Mouse (Mus musculus) lung, embryonic 14.5 days (tissue): ENCODE measurements around the gene Acat3. TPM values are rescaled to one million over a fixed set of nuclear protein-coding genes. Genes with fewer than 3 reads are reported as not detected.
A peak's percentile ranks its signal among the peaks of the same experiment; 100 is the strongest.
"Not testable (repeated sequence)": the region's sequence is repeated elsewhere in the genome, so short reads cannot be mapped to it uniquely, and the experiment has no call there.

Source experiments
- ATAC-seq: fragments of 200-750 bp; cut with Nextera tagmentation; 2 replicates; pipeline ENCODE4 v1.8.0; 2017; ENCODE audit warnings: mild to moderate bottlenecking, moderate TSS enrichment, moderate library complexity; ENCODE audit not compliant: insufficient read depth
- DNase-seq: peaks from one replicate; pipeline ENCODE4 v3.0.0-alpha.2; 2015
- H3K27ac ChIP-seq: fragments of 300-500 bp; sonication (generic); 2 replicates; pipeline ENCODE4 v1.5.1; 2014; ENCODE audit warnings: low read depth, mild to moderate bottlenecking, moderate library complexity
- H3K27me3 ChIP-seq: fragments of 300-500 bp; sonication (generic); 2 replicates; pipeline ENCODE4 v1.6.1; 2014; ENCODE audit warnings: low read length, control low read depth; ENCODE audit not compliant: insufficient read depth
- H3K36me3 ChIP-seq: fragments of 300-500 bp; sonication (generic); 2 replicates; pipeline ENCODE4 v1.6.1; 2014; ENCODE audit warnings: control low read depth; ENCODE audit not compliant: insufficient read depth
- H3K4me1 ChIP-seq: fragments of 300-500 bp; sonication (generic); 2 replicates; pipeline ENCODE4 v1.6.1; 2014; ENCODE audit warnings: antibody characterized with exemption, control low read depth; ENCODE audit not compliant: insufficient read depth
- H3K4me2 ChIP-seq: fragments of 300-500 bp; sonication (generic); 2 replicates; pipeline ENCODE4 v1.6.1; 2014; ENCODE audit warnings: mild to moderate bottlenecking
- H3K4me3 ChIP-seq: fragments of 300-500 bp; sonication (generic); 2 replicates; pipeline ENCODE4 v1.5.1; 2014; ENCODE audit warnings: low read depth, low read length
- H3K9ac ChIP-seq: fragments of 300-500 bp; sonication (generic); 2 replicates; pipeline ENCODE4 v1.6.1; 2014
- H3K9me3 ChIP-seq: fragments of 300-500 bp; sonication (generic); 2 replicates; pipeline ENCODE4 v1.6.1; 2016; ENCODE audit warnings: low read depth, low read length, control low read depth
- CTCF ChIP-seq: IDR thresholded peaks from 2 replicates; pipeline ENCODE4 v1.5.1; 2016; ENCODE audit warnings: antibody characterized with exemption, low read depth
- WGBS: fragments of 180-500 bp; shearing (Covaris S2); extraction: QIAGEN DNeasy Blood & Tissue Kit; methylation state at CpG from one replicate; pipeline ENCODE4 v1.1.7; 2014; 5-methylcytosine and 5-hydroxymethylcytosine counted together
- polyA plus RNA-seq: library from polyadenylated mRNA; unstranded; fragments of >200 nt; fragmentation: Nextera tagmentation; extraction: Ambion mirVana; gene quantifications from 2 replicates; pipeline ENCODE4 v1.2.1, GENCODE M21; 2014

Acat3 gene
- polyA plus RNA-seq, 1 experiment from 2014 or later, result 0.67 TPM

- Histone ChIP-seq H3K36me3 (peaks cover 9% of the 10 kb centered on the region), H3K4me1 (0 out of 2 replicates have a peak, but pooled peaks cover 3% of the 10 kb centered on the region), H3K27me3 (no peaks in the 10 kb centered on the region), H3K9ac (no peak overlapping the region), H3K27ac (no peak overlapping the region), H3K9me3 (no peaks in the 10 kb centered on the region), H3K4me2 (no peak overlapping the region), H3K4me3 (no peak overlapping the region)
- DNase-seq, result no peak
- no peak for ATAC-seq
- WGBS, result 56% methylated on average over 2 of the region's 2 CpGs
- TF ChIP-seq CTCF, result no peak
Observed at GRCm38 (mm10) chr17:12938077-12938476, 2.3 kb downstream of the Acat3 start.

DNA sequence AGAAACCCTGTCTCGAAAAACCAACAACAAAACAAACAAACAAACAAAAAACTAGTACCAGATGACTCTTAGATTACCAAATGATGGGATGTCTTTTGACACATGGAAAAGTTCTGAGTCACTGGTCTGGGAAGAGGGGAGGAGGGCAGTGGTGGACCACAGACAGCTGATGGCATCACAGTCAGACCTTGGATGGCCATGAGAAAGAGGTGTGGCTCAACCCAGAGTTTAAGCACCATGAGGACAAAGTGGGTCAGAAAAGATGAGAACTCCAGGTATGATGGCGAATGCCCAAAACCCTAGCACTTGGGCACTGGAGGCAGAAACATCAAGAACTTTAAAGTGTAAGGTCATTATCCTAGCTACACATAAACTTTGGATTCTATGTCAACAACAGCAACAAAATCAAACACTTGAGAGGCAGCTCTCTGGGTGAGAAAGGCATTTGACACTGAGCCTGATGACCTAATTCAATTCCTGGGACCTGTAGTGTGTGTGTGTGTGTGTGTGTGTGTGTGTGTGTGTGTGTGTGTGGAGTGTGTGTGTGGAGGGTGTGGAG, 2.9 kb downstream of the Acat3 start:
- H3K4me3 ChIP-seq, result no peak overlapping the region
- WGBS, result 64% methylated on average over 2 of the region's 2 CpGs

DNA sequence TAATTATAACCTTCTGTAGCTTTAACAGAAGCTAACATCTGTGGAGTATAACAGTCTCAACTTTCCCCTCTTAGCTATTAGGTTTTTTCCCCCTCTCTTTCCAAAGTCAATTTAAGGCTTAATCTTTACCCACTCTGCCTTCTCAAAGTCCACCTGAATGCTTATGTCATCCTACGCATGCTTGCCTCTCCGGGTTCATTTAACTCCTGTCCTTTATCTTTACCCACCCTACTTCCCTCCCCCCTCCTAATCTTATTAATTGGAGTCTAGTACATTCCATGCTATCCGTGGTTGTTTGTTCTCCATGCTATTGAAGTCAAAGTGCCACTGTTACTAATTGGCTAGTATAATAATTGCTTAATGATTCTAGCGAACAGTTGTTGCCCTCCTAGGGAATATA, 4.7 kb downstream of the Acat3 start:
- Histone ChIP-seq H3K4me2 (no peak overlapping the region), H3K4me1 (0 out of 2 replicates have a peak, but pooled peaks cover 3% of the 10 kb centered on the region), H3K27ac (no peak overlapping the region), H3K27me3 (no peaks in the 10 kb centered on the region), H3K4me3 (no peak overlapping the region), H3K36me3 (no peaks in the 10 kb centered on the region), H3K9ac (no peak overlapping the region), H3K9me3 (no peaks in the 10 kb centered on the region)
- DNase-seq (no peak), ATAC-seq (no peak)
- no peak for TF ChIP-seq CTCF
- 62% methylated on average over 4 of the region's 4 CpGs for WGBS

More for the DNA sequence above, 2.9 kb downstream of the Acat3 start:
- ATAC-seq, result no peak
- Histone ChIP-seq H3K27me3 (no peaks in the 10 kb centered on the region), H3K36me3 (peaks cover 5% of the 10 kb centered on the region; the same call in 1 of the 2 replicates), H3K4me1 (0 out of 2 replicates have a peak, but pooled peaks cover 3% of the 10 kb centered on the region), H3K9ac (no peak overlapping the region), H3K4me2 (no peak overlapping the region), H3K27ac (no peak overlapping the region), H3K9me3 (no peaks in the 10 kb centered on the region)
- DNase-seq, result no peak
- no peak for TF ChIP-seq CTCF

DNA sequence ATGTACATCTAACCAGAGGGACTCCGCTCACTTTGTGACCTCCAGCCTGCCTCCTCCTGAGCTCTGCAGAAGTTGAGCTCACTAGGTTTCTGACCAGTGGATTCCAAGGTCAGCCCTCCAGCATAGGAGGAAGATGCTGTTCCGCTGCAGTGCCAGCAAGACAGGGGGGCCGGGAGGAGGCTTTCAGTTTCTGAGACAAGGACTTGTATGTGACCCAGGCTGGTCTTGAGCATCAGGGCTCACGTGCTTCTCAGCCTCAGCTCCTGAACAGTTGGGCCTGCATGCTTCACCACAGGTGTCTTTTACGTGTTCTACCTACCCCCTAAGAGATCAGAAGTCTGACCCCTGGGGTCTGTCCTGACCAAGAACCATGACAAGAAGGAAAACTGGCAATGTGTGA, 8.8 kb downstream of the Acat3 start:
- H3K9ac ChIP-seq, DNase-seq, H3K36me3 ChIP-seq, H3K27me3 ChIP-seq, H3K4me1 ChIP-seq, ATAC-seq, H3K4me2 ChIP-seq, H3K27ac ChIP-seq, H3K9me3 ChIP-seq, H3K4me3 ChIP-seq: not testable (repeated sequence)
- 85% methylated on average over 5 of the region's 5 CpGs for WGBS

GRCm38 (mm10) chr17:12925703-12926180, 14.7 kb downstream of the Acat3 start:
- Histone ChIP-seq H3K9ac (no peak overlapping the region), H3K36me3 (peaks cover 63% of the 10 kb centered on the region), H3K4me2 (no peak overlapping the region), H3K4me1 (no peaks in the 10 kb centered on the region), H3K27me3 (no peaks in the 10 kb centered on the region), H3K4me3 (no peak overlapping the region), H3K27ac (no peak overlapping the region), H3K9me3 (no peaks in the 10 kb centered on the region)
- no peak for ATAC-seq
- DNase-seq, result peak; percentile 8
- 86% methylated on average over 8 of the region's 8 CpGs for WGBS
- TF ChIP-seq CTCF, result no peak

GRCm38 (mm10) chr17:12925001-12925400, 15.4 kb downstream of the Acat3 start:
- Histone ChIP-seq H3K27ac (no peak overlapping the region), H3K4me3 (no peak overlapping the region), H3K9me3 (no peaks in the 10 kb centered on the region), H3K9ac (no peak overlapping the region), H3K27me3 (no peaks in the 10 kb centered on the region), H3K4me1 (no peaks in the 10 kb centered on the region), H3K4me2 (no peak overlapping the region), H3K36me3 (peaks cover 70% of the 10 kb centered on the region)
- WGBS, result 88% methylated on average over 3 of the region's 3 CpGs
- ATAC-seq (no peak), DNase-seq (no peak)
- no peak for TF ChIP-seq CTCF

DNA sequence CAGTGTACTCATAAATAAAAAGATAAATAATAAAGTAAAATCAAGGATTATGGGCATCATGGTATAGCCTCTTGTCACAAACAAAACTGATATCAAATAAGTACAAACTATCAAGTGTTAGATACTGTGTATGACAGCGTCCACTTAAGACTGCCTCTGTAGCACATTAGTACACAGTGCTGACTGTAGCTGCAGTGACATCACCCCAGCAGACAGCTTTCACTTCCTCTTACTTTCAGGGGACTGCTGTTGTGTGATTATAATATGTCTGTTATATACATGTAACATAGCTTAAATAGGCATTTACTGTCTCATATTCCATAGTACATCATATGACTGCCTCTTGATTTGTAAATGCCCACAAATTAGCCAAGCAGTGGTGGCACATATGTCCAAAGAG, 19.3 kb downstream of the Acat3 start:
- H3K4me1 ChIP-seq, result no peaks in the 10 kb centered on the region; the same call in 1 of the 2 replicates
- H3K27me3 ChIP-seq, result no peaks in the 10 kb centered on the region
- no peaks in the 10 kb centered on the region for H3K9me3 ChIP-seq
- H3K36me3 ChIP-seq, result peaks cover 75% of the 10 kb centered on the region
- H3K27ac ChIP-seq, result no peak overlapping the region
- WGBS, result 89% methylated on average over 1 of the region's 1 CpGs
- DNase-seq (no peak), ATAC-seq (no peak)
- no peak overlapping the region for H3K9ac ChIP-seq
- H3K4me3 ChIP-seq, result no peak overlapping the region
- no peak for TF ChIP-seq CTCF
- no peak overlapping the region for H3K4me2 ChIP-seq
